In the genomic region with DNA sequence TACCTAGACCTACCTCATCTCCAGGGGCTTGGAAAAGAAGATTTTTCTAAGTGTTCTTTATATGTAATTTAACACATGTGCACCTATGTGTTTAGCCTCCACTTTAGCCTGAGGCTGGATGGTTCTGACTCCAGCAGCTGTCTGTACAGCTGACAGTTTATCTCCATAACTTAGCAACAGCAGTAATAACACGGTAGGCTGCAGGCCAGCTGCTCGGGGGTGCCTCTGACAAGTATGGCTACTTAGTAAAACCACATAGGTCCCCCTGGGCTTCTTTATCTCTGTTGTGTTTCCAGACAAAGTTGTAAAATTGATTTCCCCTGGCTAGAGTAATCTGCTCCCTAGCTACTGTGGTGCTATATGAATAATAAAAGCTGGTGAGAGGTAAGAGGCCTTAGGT, we compare ENCODE assay signal across 12 mouse cellular contexts. TPM values are rescaled to one million over a fixed set of nuclear protein-coding genes. Genes with fewer than 3 reads are reported as not detected.
DNase-seq lines count a peak whose midpoint lies in the region; ATAC-seq and TF ChIP-seq lines count a peak whose summit lies in the region.
"Had no signal": no experiment of that assay in that cellular context is flagged by ENCODE, and none has a peak within 500 bp of the region (broad histone marks: within the 10 kb centered on the region; RNA-seq: fewer than 3 reads in every experiment).

No protein-coding gene starts in this region.

- no peak overlapping the region for H3K27ac ChIP-seq in heart, embryonic 10.5 days
- no peak overlapping the region for H3K27ac ChIP-seq in neural tube, embryonic 13.5 days (replicated peaks)
- no peak overlapping the region for H3K27ac ChIP-seq in thymus, adult 2 months (ENCODE audit: control insufficient read depth, insufficient read depth, low read length)
- no peak overlapping the region for H3K27ac ChIP-seq in forebrain, embryonic 16.5 days (ENCODE audit: low read length)
- H3K27ac ChIP-seq: hindbrain, embryonic 15.5 days had no signal

- TF ChIP-seq POLR2A in thymus, adult 2 months (IDR thresholded peaks at IDR 0.05; ENCODE audit: control insufficient read depth, extremely low read depth, insufficient read depth, low read length, poor library complexity) = no peak

- H3K9ac ChIP-seq in neural tube, embryonic 13.5 days = no peak overlapping the region
- H3K9ac ChIP-seq in forebrain, embryonic 16.5 days (replicated peaks; ENCODE audit: low read depth, low read length) = no peak overlapping the region
- H3K9ac ChIP-seq: hindbrain, embryonic 15.5 days had no signal

- ATAC-seq in neural tube, embryonic 13.5 days (ENCODE audit: low read depth) = peak; percentile 27; the same call in 1 of the 2 replicates
- no peak for ATAC-seq in forebrain, embryonic 16.5 days

- no peaks in the 10 kb centered on the region for H3K9me3 ChIP-seq in heart, embryonic 10.5 days
- no peaks in the 10 kb centered on the region for H3K9me3 ChIP-seq in neural tube, embryonic 13.5 days
- no peaks in the 10 kb centered on the region for H3K9me3 ChIP-seq in forebrain, embryonic 16.5 days (ENCODE audit: control insufficient read depth, low read length)
- H3K9me3 ChIP-seq: hindbrain, embryonic 15.5 days had no signal

- 20% methylated on average over 2 of the region's 2 CpGs for WGBS in heart, embryonic 10.5 days
- WGBS in neural tube, embryonic 13.5 days = 9% methylated on average over 2 of the region's 2 CpGs
- WGBS in thymus, adult 2 months = 40% methylated on average over 2 of the region's 2 CpGs
- 50% methylated on average over 2 of the region's 2 CpGs for WGBS in forebrain, embryonic 16.5 days

- no peak overlapping the region for H3K4me3 ChIP-seq in heart, embryonic 10.5 days
- no peak overlapping the region for H3K4me3 ChIP-seq in neural tube, embryonic 13.5 days
- no peak overlapping the region for H3K4me3 ChIP-seq in thymus, adult 2 months (ENCODE audit: control insufficient read depth, insufficient read depth, low read length)
- no peak overlapping the region for H3K4me3 ChIP-seq in forebrain, embryonic 16.5 days (replicated peaks; ENCODE audit: low read length)
- H3K4me3 ChIP-seq: hindbrain, embryonic 15.5 days had no signal

- peaks cover 9% of the 10 kb centered on the region; the same call in 1 of the 2 replicates for H3K4me1 ChIP-seq in heart, embryonic 10.5 days
- peaks cover 11% of the 10 kb centered on the region; the same call in 1 of the 2 replicates for H3K4me1 ChIP-seq in neural tube, embryonic 13.5 days (replicated peaks)
- no peaks in the 10 kb centered on the region for H3K4me1 ChIP-seq in thymus, adult 2 months (replicated peaks; ENCODE audit: control insufficient read depth, insufficient read depth, low read length)
- H3K4me1 ChIP-seq in forebrain, embryonic 16.5 days (replicated peaks; ENCODE audit: control insufficient read depth, insufficient read depth, low read length) = no peaks in the 10 kb centered on the region
- H3K4me1 ChIP-seq: hindbrain, embryonic 15.5 days had no signal

- no peaks in the 10 kb centered on the region for H3K27me3 ChIP-seq in heart, embryonic 10.5 days (ENCODE audit: insufficient read depth, poor library complexity, severe bottlenecking)
- H3K27me3 ChIP-seq in neural tube, embryonic 13.5 days = no peaks in the 10 kb centered on the region
- no peaks in the 10 kb centered on the region for H3K27me3 ChIP-seq in thymus, adult 2 months (ENCODE audit: control insufficient read depth, insufficient read depth, low read length)
- no peaks in the 10 kb centered on the region for H3K27me3 ChIP-seq in forebrain, embryonic 16.5 days (replicated peaks; ENCODE audit: control insufficient read depth, insufficient read depth, low read length)
- H3K27me3 ChIP-seq: hindbrain, embryonic 15.5 days had no signal

- no peak for TF ChIP-seq CTCF in thymus, adult 2 months (IDR thresholded peaks at IDR 0.05; ENCODE audit: borderline replicate concordance, control insufficient read depth, extremely low read depth, insufficient read depth, low read length, poor library complexity)

- no peaks in the 10 kb centered on the region for H3K36me3 ChIP-seq in heart, embryonic 10.5 days
- no peaks in the 10 kb centered on the region for H3K36me3 ChIP-seq in neural tube, embryonic 13.5 days
- H3K36me3 ChIP-seq in thymus, adult 2 months (ENCODE audit: control insufficient read depth, insufficient read depth, low read length) = no peaks in the 10 kb centered on the region
- H3K36me3 ChIP-seq in forebrain, embryonic 16.5 days (ENCODE audit: control insufficient read depth, insufficient read depth) = no peaks in the 10 kb centered on the region
- H3K36me3 ChIP-seq: hindbrain, embryonic 15.5 days had no signal

- peak; percentile 8 to 9 for DNase-seq in heart, adult 9 months (ENCODE audit: low spot score in 2 of 2)
- no peak for DNase-seq in heart, embryonic 10.5 days (ENCODE audit: low spot score)
- DNase-seq in lung, postnatal 14 days = peak; percentile 11
- no peak for DNase-seq in lung, postnatal 25 days (ENCODE audit: low spot score)
- DNase-seq in heart, postnatal 4 days = peak; percentile 66
- no peak for DNase-seq in thymus, adult 2 months
- DNase-seq: B cell, adult 2 months; cerebellum, adult 11-12 months; right cerebral cortex, adult 18-20 months had no signal

- H3K4me2 ChIP-seq in neural tube, embryonic 13.5 days = no peak overlapping the region
- no peak overlapping the region for H3K4me2 ChIP-seq in forebrain, embryonic 16.5 days (ENCODE audit: low read length)
- H3K4me2 ChIP-seq: hindbrain, embryonic 15.5 days had no signal

RNA-seq across cellular contexts. Expression of a gene that starts 19.5 kb away (rescaled TPM):
- polyA plus RNA-seq in heart, embryonic 10.5 days (2016; fragmentation: Nextera tagmentation; extraction: Ambion mirVana) = 15.4 and 15.5 TPM in 2 replicates
- 10 to 100 TPM; 98.2 to 98.4 TPM for total RNA-seq in heart, postnatal 4 days (2021)
- polyA plus RNA-seq in neural tube, embryonic 13.5 days (2015; fragmentation: Nextera tagmentation; extraction: Ambion mirVana) = 26.5 and 32.4 TPM in 2 replicates
- polyA plus RNA-seq in thymus, adult 2 months (2012; rRNA removed) = 110 and 137 TPM in 2 replicates
- polyA plus RNA-seq in forebrain, embryonic 16.5 days (2015; fragmentation: Nextera tagmentation; extraction: Ambion mirVana) = 54.3 and 57.3 TPM in 2 replicates

RNA-seq across cellular contexts. Expression of a gene that starts 23.9 kb away (rescaled TPM):
- polyA plus RNA-seq in heart, embryonic 10.5 days (2016; fragmentation: Nextera tagmentation; extraction: Ambion mirVana) = 13.8 and 17.5 TPM in 2 replicates
- 10 to 100 TPM; 17.3 to 18.0 TPM for total RNA-seq in heart, postnatal 4 days (2021)
- polyA plus RNA-seq in neural tube, embryonic 13.5 days (2015; fragmentation: Nextera tagmentation; extraction: Ambion mirVana) = 9.9 and 10.6 TPM in 2 replicates
- polyA plus RNA-seq in thymus, adult 2 months (2012; rRNA removed) = 2.5 and 3.6 TPM in 2 replicates
- polyA plus RNA-seq in forebrain, embryonic 16.5 days (2015; fragmentation: Nextera tagmentation; extraction: Ambion mirVana) = 18.4 and 20.7 TPM in 2 replicates

Comparison
In these comparisons a context has a peak if more than half of its experiments do, and no peak if none do; other contexts are left out.
1. DNase-seq: peak in heart, adult 9 months (2 of 2), lung, postnatal 14 days (single experiment) and heart, postnatal 4 days (single experiment); none in heart, embryonic 10.5 days (single experiment), lung, postnatal 25 days (single experiment) and thymus, adult 2 months (single experiment).